Mouse (Mus musculus) cerebellum, adult 11-12 months (tissue): ENCODE measurements at regions not wholly inside any gene's neighbourhood (a gene's known extent, or its start where the extent isn't known, plus 50 kb on each side); places are given as distances from the start of the nearest gene placed in this dataset.
"Not testable (repeated sequence)": the region's sequence is repeated elsewhere in the genome, so short reads cannot be mapped to it uniquely, and the experiment has no call there.

Experiments used
- DNase-seq: peaks from one replicate; pipeline ENCODE4 v3.0.0; 2022

- no peak for DNase-seq
These were observed 57.6 kb downstream of the Tmem270 start for GRCm38 (mm10) chr5:134848981-134849380.

- DNase-seq: no peak
These were observed 58.0 kb downstream of the Tmem270 start for GRCm38 (mm10) chr5:134848571-134848970.

GRCm38 (mm10) chr5:134845416-134845815 lies 61.1 kb downstream of the Tmem270 start:
- DNase-seq: no peak

GRCm38 (mm10) chr5:134844216-134844615 lies 62.3 kb downstream of the Tmem270 start:
- DNase-seq: not testable (repeated sequence)

GRCm38 (mm10) chr5:134841205-134841980 lies 65.1 kb downstream of the Tmem270 start:
- DNase-seq: no peak

- no peak for DNase-seq
These were observed 70.0 kb downstream of the Tmem270 start for GRCm38 (mm10) chr5:134836489-134836888.

GRCm38 (mm10) chr5:134832896-134833295 lies 73.6 kb downstream of the Tmem270 start:
- DNase-seq: no peak

- no peak for DNase-seq
These were observed 70.5 kb upstream of the Eln start for GRCm38 (mm10) chr5:134817671-134818070.

- DNase-seq: no peak
These were observed 62.0 kb upstream of the Eln start for GRCm38 (mm10) chr5:134809121-134809520.

GRCm38 (mm10) chr5:134804291-134805049 lies 57.3 kb upstream of the Eln start:
- peak; percentile 34 for DNase-seq

GRCm38 (mm10) chr5:134802161-134802719 lies 55.1 kb upstream of the Eln start:
- DNase-seq: no peak

- no peak for DNase-seq
These were observed 53.4 kb upstream of the Eln start for GRCm38 (mm10) chr5:134800481-134800880.

- no peak for DNase-seq
These were observed 52.8 kb upstream of the Eln start for GRCm38 (mm10) chr5:134799911-134800310.

- DNase-seq: no peak
These were observed 50.6 kb upstream of the Eln start for GRCm38 (mm10) chr5:134797688-134798094.
